Mouse (Mus musculus): Measurements from ENCODE around the gene Ncam2.

GRCm38 (mm10) chr16:81330539-81330938, 130.0 kb downstream of the Ncam2 start:
- TF ChIP-seq CTCF (IDR thresholded peaks at IDR 0.05; ENCODE audit: low read depth) (peak; percentile 38; the same call in 1 of the 2 replicates), EP300 (IDR thresholded peaks at IDR 0.05; ENCODE audit: low read depth) (no peak)
